Mouse (Mus musculus) spleen, postnatal 14 days (tissue): ENCODE measurements around the gene Acsbg2.

Experiments used
- DNase-seq, 2 experiments: peaks; one replicate each; pipeline ENCODE4 v3.0.0; 2021 to 2022; ENCODE audit warnings: low spot score in 2 of 2

Gene Acsbg2

GRCm38 (mm10) chr17:56871767-56872166, 2.5 kb downstream of the Acsbg2 start:
- DNase-seq = no peak

GRCm38 (mm10) chr17:56870287-56870953, 3.8 kb downstream of the Acsbg2 start:
- no peak for DNase-seq

GRCm38 (mm10) chr17:56869481-56869977, 4.7 kb downstream of the Acsbg2 start:
- DNase-seq = no peak

GRCm38 (mm10) chr17:56866071-56866470, 8.2 kb downstream of the Acsbg2 start:
- no peak for DNase-seq

GRCm38 (mm10) chr17:56861197-56861596, 13.1 kb downstream of the Acsbg2 start:
- DNase-seq = no peak

GRCm38 (mm10) chr17:56858922-56859321, 15.3 kb downstream of the Acsbg2 start:
- no peak for DNase-seq

- DNase-seq = peak; percentile 51 to 70
Observed at GRCm38 (mm10) chr17:56858216-56858615, 16.0 kb downstream of the Acsbg2 start.

GRCm38 (mm10) chr17:56855421-56855820, 18.8 kb downstream of the Acsbg2 start:
- DNase-seq = no peak

GRCm38 (mm10) chr17:56851167-56851566, 23.1 kb downstream of the Acsbg2 start:
- no peak for DNase-seq

- DNase-seq = no peak
Observed at GRCm38 (mm10) chr17:56849710-56850109, 24.5 kb downstream of the Acsbg2 start.

- DNase-seq = no peak
Observed at GRCm38 (mm10) chr17:56848785-56849184, 25.5 kb downstream of the Acsbg2 start.

- DNase-seq = no peak
Observed at GRCm38 (mm10) chr17:56843678-56844077, 30.6 kb downstream of the Acsbg2 start.

- no peak for DNase-seq
Observed at GRCm38 (mm10) chr17:56842173-56842572, 32.1 kb downstream of the Acsbg2 start.

- DNase-seq = no peak
Observed at GRCm38 (mm10) chr17:56840524-56840923, 33.7 kb downstream of the Acsbg2 start.

GRCm38 (mm10) chr17:56836336-56836735, 37.9 kb downstream of the Acsbg2 start:
- DNase-seq = no peak

GRCm38 (mm10) chr17:56833381-56833780, 40.9 kb downstream of the Acsbg2 start:
- no peak for DNase-seq

GRCm38 (mm10) chr17:56832918-56833317, 41.3 kb downstream of the Acsbg2 start:
- no peak for DNase-seq

GRCm38 (mm10) chr17:56831111-56831816, 43.0 kb downstream of the Acsbg2 start:
- DNase-seq = peak; percentile 98

GRCm38 (mm10) chr17:56830411-56831110, 43.7 kb downstream of the Acsbg2 start, which contains the start of gene Rfx2:
TSS of gene Rfx2 (minus strand) at chr17:56831013.
- no peak for DNase-seq

GRCm38 (mm10) chr17:56829795-56830194, 44.5 kb downstream of the Acsbg2 start:
- no peak for DNase-seq

GRCm38 (mm10) chr17:56829171-56829570, 45.1 kb downstream of the Acsbg2 start:
- no peak for DNase-seq

GRCm38 (mm10) chr17:56826718-56827117, 47.5 kb downstream of the Acsbg2 start:
- no peak for DNase-seq
